ENCODE assay signal across 18 mouse cellular contexts in the genomic region with DNA sequence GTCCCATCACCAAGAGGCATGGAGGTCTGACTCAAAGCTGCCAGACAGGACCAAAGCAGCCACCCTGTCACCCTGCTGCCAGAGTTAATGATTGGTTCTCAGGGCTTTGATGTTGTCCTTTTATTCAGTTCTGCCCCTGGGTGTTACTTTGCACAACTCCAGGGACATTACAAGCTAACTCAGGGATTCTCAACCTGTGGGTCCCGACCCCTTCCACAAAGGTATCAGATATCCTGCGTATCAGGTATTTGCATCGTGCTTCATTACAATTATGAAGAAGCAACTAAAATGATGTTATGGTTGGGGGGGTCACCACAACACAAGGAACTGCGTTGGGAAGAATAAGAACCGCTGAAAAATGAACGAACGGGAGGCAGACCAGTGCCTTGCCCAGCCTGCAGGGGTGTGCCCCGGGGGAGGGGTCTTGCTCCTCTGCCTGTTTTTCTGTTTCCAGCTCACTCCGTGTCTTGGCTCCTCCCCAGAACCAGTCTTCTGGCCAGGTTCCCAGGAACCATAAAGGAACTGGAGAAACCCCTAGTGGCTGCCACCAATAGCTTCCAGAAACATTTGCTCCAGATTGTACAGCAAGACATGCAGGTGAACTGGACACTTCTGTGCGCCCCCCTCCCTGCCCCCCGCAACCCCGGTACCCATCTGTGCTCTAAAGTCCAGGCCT. TPM values are rescaled to one million over a fixed set of nuclear protein-coding genes. Genes with fewer than 3 reads are reported as not detected.
DNase-seq lines count a peak whose midpoint lies in the region; ATAC-seq and TF ChIP-seq lines count a peak whose summit lies in the region.
"Had no signal": no experiment of that assay in that cellular context is flagged by ENCODE, and none has a peak within 500 bp of the region (broad histone marks: within the 10 kb centered on the region; RNA-seq: fewer than 3 reads in every experiment).

No protein-coding gene starts in this region.

- no peaks in the 10 kb centered on the region for H3K9me3 ChIP-seq in forebrain, embryonic 14.5 days (replicated peaks; ENCODE audit: control insufficient read depth, low read length)
- H3K9me3 ChIP-seq in forebrain, embryonic 16.5 days (ENCODE audit: control insufficient read depth, low read length) = no peaks in the 10 kb centered on the region
- no peaks in the 10 kb centered on the region for H3K9me3 ChIP-seq in limb, embryonic 14.5 days (ENCODE audit: control insufficient read depth, low read length)
- no peaks in the 10 kb centered on the region for H3K9me3 ChIP-seq in limb, embryonic 10.5 days (replicated peaks)
- H3K9me3 ChIP-seq in ES-E14 (ENCODE audit: control insufficient read depth, insufficient read depth, low read depth, low read length) = no peaks in the 10 kb centered on the region
- H3K9me3 ChIP-seq: embryonic facial prominence, embryonic 13.5 days; limb, embryonic 12.5 days; midbrain, embryonic 12.5 days had no signal

- peaks cover 84% of the 10 kb centered on the region for H3K27me3 ChIP-seq in forebrain, embryonic 14.5 days (replicated peaks; ENCODE audit: control insufficient read depth, insufficient read depth, low read length)
- peaks cover 64% of the 10 kb centered on the region for H3K27me3 ChIP-seq in forebrain, embryonic 16.5 days (replicated peaks; ENCODE audit: control insufficient read depth, insufficient read depth, low read length)
- H3K27me3 ChIP-seq in limb, embryonic 14.5 days (ENCODE audit: control insufficient read depth, insufficient read depth, low read length) = peaks cover 86% of the 10 kb centered on the region
- peaks cover 100% of the 10 kb centered on the region for H3K27me3 ChIP-seq in limb, embryonic 10.5 days (ENCODE audit: low read depth, poor library complexity, severe bottlenecking)

- no peak overlapping the region for H3K4me2 ChIP-seq in forebrain, embryonic 14.5 days (ENCODE audit: low read length)
- no peak overlapping the region for H3K4me2 ChIP-seq in forebrain, embryonic 16.5 days (ENCODE audit: low read length)
- H3K4me2 ChIP-seq in limb, embryonic 14.5 days (replicated peaks; ENCODE audit: low read depth, low read length, severe bottlenecking) = no peak overlapping the region

- TF ChIP-seq POLR2A in limb, embryonic 14.5 days (IDR thresholded peaks at IDR 0.05; ENCODE audit: borderline replicate concordance, extremely low read depth, insufficient read depth, insufficient read length) = no peak

- no peak overlapping the region for H3K4me3 ChIP-seq in forebrain, embryonic 14.5 days (ENCODE audit: low read depth, low read length)
- no peak overlapping the region for H3K4me3 ChIP-seq in forebrain, embryonic 16.5 days (replicated peaks; ENCODE audit: low read length)
- H3K4me3 ChIP-seq in limb, embryonic 14.5 days (replicated peaks; ENCODE audit: low read length) = no peak overlapping the region
- no peak overlapping the region for H3K4me3 ChIP-seq in limb, embryonic 10.5 days
- no peak overlapping the region for H3K4me3 ChIP-seq in ES-E14 (ENCODE audit: insufficient read depth in 1 of 2, low read depth in 1 of 2, low read length in 2 of 2, poor library complexity in 1 of 2, severe bottlenecking in 1 of 2)
- H3K4me3 ChIP-seq: embryonic facial prominence, embryonic 13.5 days; midbrain, embryonic 12.5 days had no signal

- 43% methylated on average over 12 of the region's 12 CpGs for WGBS in forebrain, embryonic 14.5 days
- WGBS in forebrain, embryonic 16.5 days = 34% methylated on average over 12 of the region's 12 CpGs
- 40% methylated on average over 12 of the region's 12 CpGs for WGBS in limb, embryonic 14.5 days
- 43% methylated on average over 12 of the region's 12 CpGs for WGBS in limb, embryonic 10.5 days

- DNase-seq in forebrain, embryonic 14.5 days (ENCODE audit: low spot score) = peak; percentile 80
- DNase-seq in limb, embryonic 14.5 days (ENCODE audit: low spot score) = peak; percentile 67
- no peak for DNase-seq in limb, embryonic 10.5 days (ENCODE audit: low spot score)
- no peak for DNase-seq in ES-E14 (ENCODE audit: low read depth, low spot score)
- peak; percentile 73 to 85 for DNase-seq in kidney, postnatal 4 days
- no peak for DNase-seq in thymus, postnatal 0 days (ENCODE audit: low spot score)
- no peak for DNase-seq in adrenal gland, postnatal 14 days
- DNase-seq: B cell, adult 2 months; cerebellum, postnatal 36 days; liver, postnatal 0 days; spleen, adult 18-20 months had no signal

- in situ Hi-C loops in ES-E14 (cut with MboI; ENCODE audit: low sequenced_read_pairs in 2 of 2, unreplicated experiment in 2 of 2) = no loop called here

- H3K27ac ChIP-seq in forebrain, embryonic 14.5 days (ENCODE audit: low read depth, low read length) = no peak overlapping the region
- no peak overlapping the region for H3K27ac ChIP-seq in forebrain, embryonic 16.5 days (ENCODE audit: low read length)
- H3K27ac ChIP-seq in limb, embryonic 14.5 days (replicated peaks; ENCODE audit: low read depth, low read length) = no peak overlapping the region
- no peak overlapping the region for H3K27ac ChIP-seq in limb, embryonic 10.5 days
- H3K27ac ChIP-seq in ES-E14 (ENCODE audit: insufficient read depth, low read depth, low read length, poor library complexity, severe bottlenecking) = no peak overlapping the region
- H3K27ac ChIP-seq: limb, embryonic 12.5 days; midbrain, embryonic 12.5 days had no signal

- no peak for ATAC-seq in forebrain, embryonic 14.5 days
- ATAC-seq in forebrain, embryonic 16.5 days = no peak
- ATAC-seq in limb, embryonic 14.5 days (ENCODE audit: low FRiP score, low read depth) = no peak
- ATAC-seq: liver, postnatal 0 days had no signal

- H3K9ac ChIP-seq in forebrain, embryonic 14.5 days (ENCODE audit: low read length) = no peak overlapping the region
- H3K9ac ChIP-seq in forebrain, embryonic 16.5 days (replicated peaks; ENCODE audit: low read depth, low read length) = no peak overlapping the region
- H3K9ac ChIP-seq in limb, embryonic 14.5 days (ENCODE audit: low read depth, low read length, severe bottlenecking) = no peak overlapping the region
- H3K9ac ChIP-seq in ES-E14 (ENCODE audit: insufficient read depth, low read depth, low read length, poor library complexity, severe bottlenecking) = no peak overlapping the region
- H3K9ac ChIP-seq: limb, embryonic 12.5 days; liver, postnatal 0 days; midbrain, embryonic 12.5 days had no signal

- peaks cover 14% of the 10 kb centered on the region for H3K4me1 ChIP-seq in forebrain, embryonic 14.5 days (ENCODE audit: control insufficient read depth, insufficient read depth, low read length)
- peaks cover 39% of the 10 kb centered on the region for H3K4me1 ChIP-seq in forebrain, embryonic 16.5 days (replicated peaks; ENCODE audit: control insufficient read depth, insufficient read depth, low read length)
- H3K4me1 ChIP-seq in limb, embryonic 14.5 days (ENCODE audit: control insufficient read depth, insufficient read depth, low read length) = peaks cover 40% of the 10 kb centered on the region
- H3K4me1 ChIP-seq in limb, embryonic 10.5 days = peaks cover 69% of the 10 kb centered on the region
- H3K4me1 ChIP-seq in ES-E14 (ENCODE audit: control insufficient read depth in 2 of 2, insufficient read depth in 2 of 2, low read length in 2 of 2, poor library complexity in 1 of 2) = peaks cover 0 to 24% of the 10 kb centered on the region in 2 experiments; a peak in 2 of 4 replicates

- no peaks in the 10 kb centered on the region for H3K36me3 ChIP-seq in forebrain, embryonic 14.5 days (ENCODE audit: control insufficient read depth, insufficient read depth, low read length)
- H3K36me3 ChIP-seq in forebrain, embryonic 16.5 days (ENCODE audit: control insufficient read depth, insufficient read depth) = no peaks in the 10 kb centered on the region
- H3K36me3 ChIP-seq in limb, embryonic 14.5 days (ENCODE audit: control insufficient read depth, insufficient read depth, low read length) = no peaks in the 10 kb centered on the region
- H3K36me3 ChIP-seq in limb, embryonic 10.5 days = no peaks in the 10 kb centered on the region
- H3K36me3 ChIP-seq in ES-E14 (ENCODE audit: control insufficient read depth, insufficient read depth, low read length, poor library complexity, severe bottlenecking) = no peaks in the 10 kb centered on the region
- H3K36me3 ChIP-seq: embryonic facial prominence, embryonic 13.5 days; limb, embryonic 12.5 days; midbrain, embryonic 12.5 days had no signal

RNA-seq across cellular contexts. Expression of a gene that starts 10.8 kb away (rescaled TPM):
- polyA plus RNA-seq in forebrain, embryonic 14.5 days (2014; fragmentation: Nextera tagmentation; extraction: Ambion mirVana) = 2.2 and 2.7 TPM in 2 replicates
- 1.9 and 2.5 TPM in 2 replicates for polyA plus RNA-seq in forebrain, embryonic 16.5 days (2015; fragmentation: Nextera tagmentation; extraction: Ambion mirVana)
- polyA plus RNA-seq in limb, embryonic 14.5 days (2012; rRNA removed) = 11.7 and 14.9 TPM in 2 replicates
- polyA plus RNA-seq in limb, embryonic 14.5 days (2014; fragmentation: Nextera tagmentation; extraction: Ambion mirVana) = 7.4 and 7.7 TPM in 2 replicates
- polyA plus RNA-seq in limb, embryonic 10.5 days (2016; fragmentation: Nextera tagmentation; extraction: Ambion mirVana) = 5.1 and 6.5 TPM in 2 replicates
- total RNA-seq in ES-E14 (2012; rRNA removed) = 1.8 and 5.6 TPM in 2 replicates
- polyA plus RNA-seq in thymus, postnatal 0 days (2015; fragmentation: Nextera tagmentation; extraction: Ambion mirVana) = 25.3 and 33.2 TPM in 2 replicates
- 4.6 and 5.2 TPM in 2 replicates for total RNA-seq in adrenal gland, postnatal 14 days (2021)

RNA-seq across cellular contexts. Expression of a gene that starts 14.7 kb away (rescaled TPM):
- 0.28 and 1.1 TPM in 2 replicates for polyA plus RNA-seq in forebrain, embryonic 14.5 days (2014; fragmentation: Nextera tagmentation; extraction: Ambion mirVana)
- 0.63 and 0.84 TPM in 2 replicates for polyA plus RNA-seq in forebrain, embryonic 16.5 days (2015; fragmentation: Nextera tagmentation; extraction: Ambion mirVana)
- polyA plus RNA-seq in limb, embryonic 14.5 days (2012; rRNA removed) = 9.3 and 10.2 TPM in 2 replicates
- 10.0 and 11.4 TPM in 2 replicates for polyA plus RNA-seq in limb, embryonic 14.5 days (2014; fragmentation: Nextera tagmentation; extraction: Ambion mirVana)
- polyA plus RNA-seq in limb, embryonic 10.5 days (2016; fragmentation: Nextera tagmentation; extraction: Ambion mirVana) = 4.3 and 6.0 TPM in 2 replicates
- 1.0 and 4.1 TPM in 2 replicates for total RNA-seq in ES-E14 (2012; rRNA removed)
- 9.0 and 9.1 TPM in 2 replicates for polyA plus RNA-seq in thymus, postnatal 0 days (2015; fragmentation: Nextera tagmentation; extraction: Ambion mirVana)
- total RNA-seq in adrenal gland, postnatal 14 days (2021) = 14.0 and 14.4 TPM in 2 replicates

RNA-seq across cellular contexts. Expression of a gene that starts 21.0 kb away (rescaled TPM):
- 2.4 and 2.8 TPM in 2 replicates for polyA plus RNA-seq in forebrain, embryonic 14.5 days (2014; fragmentation: Nextera tagmentation; extraction: Ambion mirVana)
- 1.3 and 4.5 TPM in 2 replicates for polyA plus RNA-seq in forebrain, embryonic 16.5 days (2015; fragmentation: Nextera tagmentation; extraction: Ambion mirVana)
- polyA plus RNA-seq in limb, embryonic 14.5 days (2012; rRNA removed) = 11.0 and 17.2 TPM in 2 replicates
- 19.2 and 22.3 TPM in 2 replicates for polyA plus RNA-seq in limb, embryonic 14.5 days (2014; fragmentation: Nextera tagmentation; extraction: Ambion mirVana)
- not detected in 2 replicates for polyA plus RNA-seq in limb, embryonic 10.5 days (2016; fragmentation: Nextera tagmentation; extraction: Ambion mirVana)
- 0.36 TPM in 1 of 2 replicates, not detected in the other for total RNA-seq in ES-E14 (2012; rRNA removed)
- 4.8 and 5.9 TPM in 2 replicates for polyA plus RNA-seq in thymus, postnatal 0 days (2015; fragmentation: Nextera tagmentation; extraction: Ambion mirVana)
- 0.56 and 0.79 TPM in 2 replicates for total RNA-seq in adrenal gland, postnatal 14 days (2021)
- total RNA-seq: adrenal gland, adult 18-20 months had no signal
- polyA plus RNA-seq: gonadal fat pad, adult 2 months; neural tube, embryonic 11.5 days had no signal

RNA-seq across cellular contexts. Expression of a gene that starts 50.1 kb away (rescaled TPM):
- 28.8 and 34.6 TPM in 2 replicates for polyA plus RNA-seq in forebrain, embryonic 14.5 days (2014; fragmentation: Nextera tagmentation; extraction: Ambion mirVana)
- polyA plus RNA-seq in forebrain, embryonic 16.5 days (2015; fragmentation: Nextera tagmentation; extraction: Ambion mirVana) = 33.6 and 39.9 TPM in 2 replicates
- polyA plus RNA-seq in limb, embryonic 14.5 days (2012; rRNA removed) = 163 and 215 TPM in 2 replicates
- 37.0 and 39.7 TPM in 2 replicates for polyA plus RNA-seq in limb, embryonic 14.5 days (2014; fragmentation: Nextera tagmentation; extraction: Ambion mirVana)
- polyA plus RNA-seq in limb, embryonic 10.5 days (2016; fragmentation: Nextera tagmentation; extraction: Ambion mirVana) = 30.4 and 32.0 TPM in 2 replicates
- total RNA-seq in ES-E14 (2012; rRNA removed) = 63.7 and 78.2 TPM in 2 replicates
- polyA plus RNA-seq in thymus, postnatal 0 days (2015; fragmentation: Nextera tagmentation; extraction: Ambion mirVana) = 4.3 and 4.9 TPM in 2 replicates
- 133 and 149 TPM in 2 replicates for total RNA-seq in adrenal gland, postnatal 14 days (2021)

RNA-seq across cellular contexts. Expression of a gene that starts 58.0 kb away (rescaled TPM):
- 0.84 and 0.99 TPM in 2 replicates for polyA plus RNA-seq in forebrain, embryonic 14.5 days (2014; fragmentation: Nextera tagmentation; extraction: Ambion mirVana)
- 0.23 and 1.1 TPM in 2 replicates for polyA plus RNA-seq in forebrain, embryonic 16.5 days (2015; fragmentation: Nextera tagmentation; extraction: Ambion mirVana)
- polyA plus RNA-seq in limb, embryonic 14.5 days (2012; rRNA removed) = 14.8 and 15.5 TPM in 2 replicates
- 14.7 and 14.8 TPM in 2 replicates for polyA plus RNA-seq in limb, embryonic 14.5 days (2014; fragmentation: Nextera tagmentation; extraction: Ambion mirVana)
- polyA plus RNA-seq in limb, embryonic 10.5 days (2016; fragmentation: Nextera tagmentation; extraction: Ambion mirVana) = 11.4 and 13.7 TPM in 2 replicates
- total RNA-seq in ES-E14 (2012; rRNA removed) = 0.62 and 0.90 TPM in 2 replicates
- 20.6 and 21.1 TPM in 2 replicates for polyA plus RNA-seq in thymus, postnatal 0 days (2015; fragmentation: Nextera tagmentation; extraction: Ambion mirVana)
- total RNA-seq in adrenal gland, postnatal 14 days (2021) = 0.60 TPM in 1 of 2 replicates, not detected in the other
- total RNA-seq: adrenal gland, adult 18-20 months had no signal

Comparison
In these comparisons a context has a peak if more than half of its experiments do, and no peak if none do; other contexts are left out.
1. DNase-seq: peak in forebrain, embryonic 14.5 days (single experiment), limb, embryonic 14.5 days (single experiment) and kidney, postnatal 4 days (2 of 2); none in limb, embryonic 10.5 days (single experiment), ES-E14 (single experiment), thymus, postnatal 0 days (single experiment) and adrenal gland, postnatal 14 days (single experiment).